Mouse (Mus musculus) kidney, adult 2 months (tissue): Measurements from ENCODE around the gene Mylk2. TPM values are rescaled to one million over a fixed set of nuclear protein-coding genes. Genes with fewer than 3 reads are reported as not detected.

Source experiments
- DNase-seq: peaks from one replicate; pipeline ENCODE4 v3.0.0; 2021
- H3K27ac ChIP-seq: fragments of 200-500 bp; 2 replicates; pipeline ENCODE4 v1.5.1; 2012; ENCODE audit warnings: low read depth, low read length, control low read depth, inconsistent platforms; ENCODE audit not compliant: insufficient read depth
- H3K27me3 ChIP-seq: fragments of 200-500 bp; replicated peaks from 2 replicates; pipeline ENCODE4 v1.6.1; 2012; ENCODE audit warnings: mild to moderate bottlenecking, moderate library complexity, low read length, inconsistent platforms; ENCODE audit not compliant: control insufficient read depth, insufficient read depth
- H3K36me3 ChIP-seq: fragments of 200-500 bp; 2 replicates; pipeline ENCODE4 v1.6.1; 2012; ENCODE audit warnings: mild to moderate bottlenecking, moderate library complexity, low read length, inconsistent platforms; ENCODE audit not compliant: control insufficient read depth, insufficient read depth
- H3K4me1 ChIP-seq: fragments of 200-500 bp; 2 replicates; pipeline ENCODE4 v1.6.1; 2011; ENCODE audit warnings: low read length; ENCODE audit not compliant: control insufficient read depth, insufficient read depth
- H3K4me3 ChIP-seq: fragments of 200-500 bp; 2 replicates; pipeline ENCODE4 v1.5.1; 2011; ENCODE audit warnings: mild to moderate bottlenecking, low read depth, low read length, control low read depth; ENCODE audit not compliant: insufficient read depth
- CTCF ChIP-seq: fragments of 200-500 bp; conservative IDR thresholded peaks from 2 replicates; pipeline ENCODE4 v1.5.1; 2011; ENCODE audit warnings: low read depth, mild to moderate bottlenecking, control low read depth, low read length, moderate library complexity, mixed read lengths; ENCODE audit not compliant: insufficient read depth, insufficient read length
- POLR2A ChIP-seq: fragments of 200-500 bp; IDR thresholded peaks from one replicate; pipeline ENCODE4 v1.6.1; 2011; ENCODE audit warnings: low read depth, low read length, control low read depth
- WGBS: fragments of 180-500 bp; shearing (Covaris S2); methylation state at CpG from one replicate; pipeline ENCODE4 v1.1.7; 2018; 5-methylcytosine and 5-hydroxymethylcytosine counted together
- polyA plus RNA-seq: library from polyadenylated mRNA; depleted of rRNA; stranded (reverse); fragments of >200 nt; gene quantifications from 2 replicates; pipeline ENCODE4 v1.2.3, GENCODE M21; 2012

Mylk2 gene
- polyA plus RNA-seq, 1 experiment: 1.1 TPM

- peak; percentile 81 for DNase-seq
These were observed 14.2 kb downstream of the Mylk2 start for GRCm38 (mm10) chr2:152925189-152925872.

GRCm38 (mm10) chr2:152926896-152927295 lies 15.7 kb downstream of the Mylk2 start:
- no peak for TF ChIP-seq CTCF
- no peak for TF ChIP-seq POLR2A
- WGBS: 69% methylated on average over 9 of the region's 9 CpGs
- no peaks in the 10 kb centered on the region for H3K27me3 ChIP-seq
- DNase-seq: no peak
- no peaks in the 10 kb centered on the region for H3K36me3 ChIP-seq
- H3K4me1 ChIP-seq: 0 out of 2 replicates have a peak, but pooled peaks cover 5% of the 10 kb centered on the region
- no peak overlapping the region for H3K27ac ChIP-seq
- no peak overlapping the region for H3K4me3 ChIP-seq

More at GRCm38 (mm10) chr2:152925189-152925872, 14.2 kb downstream of the Mylk2 start:
- H3K4me1 ChIP-seq: 0 out of 2 replicates have a peak, but pooled peaks cover 5% of the 10 kb centered on the region
- no peak overlapping the region for H3K27ac ChIP-seq
- H3K27me3 ChIP-seq: no peaks in the 10 kb centered on the region
- no peak for TF ChIP-seq POLR2A
- TF ChIP-seq CTCF: no peak
- H3K4me3 ChIP-seq: no peak overlapping the region
- no peaks in the 10 kb centered on the region for H3K36me3 ChIP-seq
- WGBS: 57% methylated on average over 11 of the region's 11 CpGs

- H3K27ac ChIP-seq: no peak overlapping the region
- no peak for DNase-seq
- H3K4me1 ChIP-seq: 0 out of 2 replicates have a peak, but pooled peaks cover 5% of the 10 kb centered on the region
- no peak for TF ChIP-seq POLR2A
- no peak for TF ChIP-seq CTCF
- no peaks in the 10 kb centered on the region for H3K36me3 ChIP-seq
- 33% methylated on average over 5 of the region's 5 CpGs for WGBS
- H3K27me3 ChIP-seq: no peaks in the 10 kb centered on the region
- no peak overlapping the region for H3K4me3 ChIP-seq
These were observed 16.2 kb downstream of the Mylk2 start for GRCm38 (mm10) chr2:152927371-152927770.

GRCm38 (mm10) chr2:152928219-152928987 lies 17.3 kb downstream of the Mylk2 start:
- 35% methylated on average over 14 of the region's 14 CpGs for WGBS
- Histone ChIP-seq H3K36me3 (no peaks in the 10 kb centered on the region), H3K4me3 (no peak overlapping the region), H3K4me1 (0 out of 2 replicates have a peak, but pooled peaks cover 5% of the 10 kb centered on the region), H3K27ac (peak overlapping the region; percentile 40; the same call in 1 of the 2 replicates), H3K27me3 (no peaks in the 10 kb centered on the region)
- DNase-seq: peak; percentile 45
- no peak for TF ChIP-seq POLR2A
- no peak for TF ChIP-seq CTCF

- Histone ChIP-seq H3K4me1 (0 out of 2 replicates have a peak, but pooled peaks cover 5% of the 10 kb centered on the region), H3K4me3 (no peak overlapping the region), H3K27me3 (no peaks in the 10 kb centered on the region), H3K27ac (peak overlapping the region; percentile 8; the same call in 1 of the 2 replicates), H3K36me3 (no peaks in the 10 kb centered on the region)
- TF ChIP-seq CTCF (no peak), POLR2A (no peak)
- 59% methylated on average over 3 of the region's 3 CpGs for WGBS
- DNase-seq: no peak
These were observed 17.8 kb downstream of the Mylk2 start for GRCm38 (mm10) chr2:152928988-152929370.

- H3K27ac ChIP-seq: 0 out of 2 replicates have a peak overlapping the region, but pooled peaks have one; percentile 26
- no peaks in the 10 kb centered on the region for H3K36me3 ChIP-seq
- no peaks in the 10 kb centered on the region for H3K27me3 ChIP-seq
- no peak overlapping the region; the same call in 1 of the 2 replicates for H3K4me3 ChIP-seq
- 34% methylated on average over 2 of the region's 2 CpGs for WGBS
- TF ChIP-seq CTCF (no peak), POLR2A (no peak)
- 0 out of 2 replicates have a peak, but pooled peaks cover 5% of the 10 kb centered on the region for H3K4me1 ChIP-seq
- peak; percentile 72 for DNase-seq
These were observed 19.1 kb downstream of the Mylk2 start for GRCm38 (mm10) chr2:152930276-152930675.

- peak; percentile 38 for DNase-seq
- Histone ChIP-seq H3K27me3 (no peaks in the 10 kb centered on the region), H3K36me3 (no peaks in the 10 kb centered on the region), H3K4me1 (0 out of 2 replicates have a peak, but pooled peaks cover 5% of the 10 kb centered on the region), H3K27ac (0 out of 2 replicates have a peak overlapping the region, but pooled peaks have one; percentile 17), H3K4me3 (peak overlapping the region; percentile 47)
- WGBS: 51% methylated on average over 12 of the region's 12 CpGs
- no peak for TF ChIP-seq POLR2A
- no peak for TF ChIP-seq CTCF
These were observed 20.5 kb downstream of the Mylk2 start for GRCm38 (mm10) chr2:152931456-152932160.
